Mouse (Mus musculus) MEL (cell line): Measurements from ENCODE around the gene Tas2r113. TPM values are rescaled to one million over a fixed set of nuclear protein-coding genes. Genes with fewer than 3 reads are reported as not detected.

Experiments
- DNase-seq: peaks from one replicate; pipeline ENCODE4 v3.0.0; 2011; ENCODE audit warnings: low read depth, low spot score
- H3K27ac ChIP-seq: 2 replicates; pipeline ENCODE4 v1.5.1; 2012; ENCODE audit warnings: low read depth, mild to moderate bottlenecking, control low read depth, low read length, moderate library complexity; ENCODE audit not compliant: control insufficient read depth
- H3K27me3 ChIP-seq, 2 experiments: fragments of 150-350 bp in 1 of 2; sonication (generic) in 1 of 2; 2 replicates each; pipeline ENCODE4 v1.6.1; 2012; ENCODE audit warnings: low read length in 2 of 2, mild to moderate bottlenecking in 2 of 2, improper control_type of control experiment in 1 of 2, moderate library complexity in 1 of 2; ENCODE audit not compliant: insufficient read depth in 2 of 2, control insufficient read depth in 1 of 2
- H3K36me3 ChIP-seq, 2 experiments: 2 replicates each; pipeline ENCODE4 v1.6.1; 2012 to 2014; ENCODE audit warnings: low read length in 2 of 2, improper control_type of control experiment in 1 of 2, inconsistent platforms in 1 of 2, mild to moderate bottlenecking in 1 of 2; ENCODE audit not compliant: insufficient read depth in 2 of 2, control insufficient read depth in 1 of 2
- H3K4me1 ChIP-seq, 2 experiments: fragments of 150-350 bp in 1 of 2; sonication (generic) in 1 of 2; 2 replicates each; pipeline ENCODE4 v1.6.1; 2012; ENCODE audit warnings: low read length in 2 of 2, improper control_type of control experiment in 1 of 2, mild to moderate bottlenecking in 1 of 2; ENCODE audit not compliant: insufficient read depth in 2 of 2, control insufficient read depth in 1 of 2
- H3K4me3 ChIP-seq, 2 experiments: fragments of 150-350 bp in 1 of 2; sonication (generic) in 1 of 2; 2 replicates each; pipeline ENCODE4 v1.5.1; 2012; ENCODE audit warnings: low read depth in 2 of 2, low read length in 2 of 2, mild to moderate bottlenecking in 2 of 2, moderate library complexity in 2 of 2, control low read depth in 1 of 2, improper control_type of control experiment in 1 of 2; ENCODE audit not compliant: control insufficient read depth in 1 of 2, insufficient read depth in 1 of 2
- H3K79me2 ChIP-seq: 2 replicates; pipeline ENCODE4 v1.6.1; 2012; ENCODE audit warnings: mild to moderate bottlenecking, low read length, moderate library complexity; ENCODE audit not compliant: control insufficient read depth, poor library complexity, insufficient read depth
- H3K9ac ChIP-seq: 2 replicates; pipeline ENCODE4 v1.6.1; 2012; ENCODE audit warnings: low read depth, mild to moderate bottlenecking, control low read depth, low read length, moderate library complexity; ENCODE audit not compliant: control insufficient read depth, poor library complexity, severe bottlenecking
- H3K9me3 ChIP-seq: fragments of 150-350 bp; sonication (generic); replicated peaks from 2 replicates; pipeline ENCODE4 v1.6.1; 2012; ENCODE audit warnings: mild to moderate bottlenecking, low read length, improper control_type of control experiment, moderate library complexity; ENCODE audit not compliant: insufficient read depth
- CHD2 ChIP-seq: IDR thresholded peaks from 2 replicates; pipeline ENCODE4 v1.6.1; 2011; ENCODE audit warnings: low read length, improper control_type of control experiment
- EP300 ChIP-seq, 2 experiments: IDR thresholded peaks; 2 replicates each; pipeline ENCODE4 v1.6.1; 2011; ENCODE audit warnings: improper control_type of control experiment in 2 of 2, low read length in 2 of 2, low read depth in 1 of 2, mild to moderate bottlenecking in 1 of 2
- ETS1 ChIP-seq: IDR thresholded peaks from 2 replicates; pipeline ENCODE4 v1.6.1; 2012; ENCODE audit warnings: low read depth, mild to moderate bottlenecking, inconsistent platforms, low read length, improper control_type of control experiment, moderate library complexity
- GATA1 ChIP-seq: IDR thresholded peaks from 2 replicates; pipeline ENCODE4 v1.6.1; 2011; ENCODE audit warnings: low read depth, low read length, improper control_type of control experiment
- MAFK ChIP-seq: IDR thresholded peaks from 2 replicates; pipeline ENCODE4 v1.6.1; 2011; ENCODE audit warnings: low read depth, mild to moderate bottlenecking, low read length, improper control_type of control experiment, borderline replicate concordance
- MAX ChIP-seq: IDR thresholded peaks from 2 replicates; pipeline ENCODE4 v1.6.1; 2011; ENCODE audit warnings: low read length, improper control_type of control experiment
- MAZ ChIP-seq: IDR thresholded peaks from 2 replicates; pipeline ENCODE4 v1.6.1; 2012; ENCODE audit warnings: low read depth, mild to moderate bottlenecking, inconsistent platforms, low read length, improper control_type of control experiment
- MEF2A ChIP-seq: IDR thresholded peaks from 2 replicates; pipeline ENCODE4 v1.6.1; 2014; ENCODE audit warnings: low read depth, mild to moderate bottlenecking, inconsistent platforms, low read length, improper control_type of control experiment; ENCODE audit not compliant: poor library complexity, insufficient replicate concordance, severe bottlenecking; ENCODE audit errors: extremely low read depth
- MXI1 ChIP-seq: IDR thresholded peaks from 2 replicates; pipeline ENCODE4 v1.6.1; 2011; ENCODE audit warnings: mild to moderate bottlenecking, low read depth, low read length, improper control_type of control experiment
- NELFE ChIP-seq: IDR thresholded peaks from 2 replicates; pipeline ENCODE4 v1.6.1; 2011; ENCODE audit warnings: low read depth, low read length, improper control_type of control experiment
- POLR2A ChIP-seq, 2 experiments: IDR thresholded peaks; 2 replicates each; pipeline ENCODE4 v1.6.1; 2011 to 2012; ENCODE audit warnings: low read length in 2 of 2, mild to moderate bottlenecking in 2 of 2, control low read depth in 1 of 2, improper control_type of control experiment in 1 of 2, low read depth in 1 of 2, moderate library complexity in 1 of 2; ENCODE audit not compliant: control insufficient read depth in 1 of 2, insufficient read depth in 1 of 2, poor library complexity in 1 of 2
- RAD21 ChIP-seq: IDR thresholded peaks from 2 replicates; pipeline ENCODE4 v1.6.1; 2011; ENCODE audit warnings: mild to moderate bottlenecking, low read depth, low read length, improper control_type of control experiment
- SMC3 ChIP-seq: IDR thresholded peaks from 2 replicates; pipeline ENCODE4 v1.6.1; 2011; ENCODE audit warnings: low read depth, low read length, improper control_type of control experiment
- TAL1 ChIP-seq: IDR thresholded peaks from 2 replicates; pipeline ENCODE4 v1.6.1; 2012; ENCODE audit warnings: mild to moderate bottlenecking, inconsistent platforms, low read length, moderate library complexity, mixed read lengths
- USF2 ChIP-seq, 2 experiments: IDR thresholded peaks; 2 replicates each; pipeline ENCODE4 v1.6.1; 2011 to 2012; ENCODE audit warnings: improper control_type of control experiment in 2 of 2, low read length in 2 of 2, borderline replicate concordance in 1 of 2, inconsistent platforms in 1 of 2, low read depth in 1 of 2, mild to moderate bottlenecking in 1 of 2; ENCODE audit not compliant: insufficient read depth in 1 of 2
- polyA plus RNA-seq, 2 experiments: library from polyadenylated mRNA; stranded (reverse) in 1 of 2; unstranded in 1 of 2; fragments of >175 nt in 1 of 2; fragments of >200 nt in 1 of 2; gene quantifications; 2 replicates each; pipeline versions ENCODE4 v1.2.1 to v1.2.4; 2012; ENCODE audit warnings: low replicate concordance in 2 of 2, low read depth in 1 of 2; ENCODE audit not compliant: insufficient read length in 2 of 2, insufficient read depth in 1 of 2, missing spikeins in 1 of 2
- total RNA-seq: library from RNA; depleted of rRNA; stranded (reverse); fragments of 300-350 nt; gene quantifications from 2 replicates; pipeline ENCODE4 v1.2.3, GENCODE M21; 2012; rRNA removed

Gene Tas2r113
- not detected in 2 replicates for total RNA-seq
- not detected for polyA plus RNA-seq

- no peaks in the 10 kb centered on the region for H3K9me3 ChIP-seq
- H3K4me3 ChIP-seq = no peak within 1 kb of the TSS
- H3K27ac ChIP-seq = no peak within 1 kb of the TSS
- H3K36me3 ChIP-seq = no peaks in the 10 kb centered on the region
- H3K9ac ChIP-seq = no peak within 1 kb of the TSS
- DNase-seq = no peak
- no peaks in the 10 kb centered on the region for H3K79me2 ChIP-seq
- no peaks in the 10 kb centered on the region for H3K4me1 ChIP-seq
- no peaks in the 10 kb centered on the region for H3K27me3 ChIP-seq
- TF ChIP-seq TAL1 = no peak
- TF ChIP-seq, all 39 proteins: peak for 0
Measured at GRCm38 (mm10) chr6:132892711-132893110, at the start of gene Tas2r113. Tas2r113 (plus strand) TSS chr6:132893011.

- Histone ChIP-seq H3K27me3 (no peaks in the 10 kb centered on the region), H3K4me1 (no peaks in the 10 kb centered on the region), H3K9ac (no peak within 1 kb of the TSS), H3K27ac (no peak within 1 kb of the TSS), H3K36me3 (no peaks in the 10 kb centered on the region), H3K9me3 (no peaks in the 10 kb centered on the region), H3K4me3 (no peak within 1 kb of the TSS), H3K79me2 (no peaks in the 10 kb centered on the region)
- no peak for TF ChIP-seq GATA1
- TF ChIP-seq RAD21 = no peak
- TF ChIP-seq MAFK = no peak
- TF ChIP-seq POLR2A (IDR thresholded peaks at IDR 0.05; ENCODE audit: control insufficient read depth in 1 of 2, insufficient read depth in 1 of 2, low read depth in 1 of 2, low read length in 2 of 2, poor library complexity in 1 of 2) = no peak
- TF ChIP-seq NELFE = no peak
- TF ChIP-seq SMC3 = no peak
- TF ChIP-seq MAX = no peak
- no peak for TF ChIP-seq MAZ
- no peak for TF ChIP-seq USF2 (IDR thresholded peaks at IDR 0.05; ENCODE audit: borderline replicate concordance in 1 of 2, insufficient read depth in 1 of 2, low read depth in 1 of 2, low read length in 2 of 2)
- TF ChIP-seq CHD2 = no peak
- TF ChIP-seq MEF2A = no peak
- no peak for TF ChIP-seq ETS1
- DNase-seq = no peak
Measured at GRCm38 (mm10) chr6:132846842-132847241, 46.0 kb upstream of the Tas2r113 start, which contains the start of gene Tas2r123. Tas2r123 (plus strand) TSS chr6:132847142.

- DNase-seq = no peak
- Histone ChIP-seq H3K4me1 (no peaks in the 10 kb centered on the region), H3K36me3 (no peaks in the 10 kb centered on the region), H3K9me3 (no peaks in the 10 kb centered on the region), H3K9ac (no peak within 1 kb of the TSS), H3K4me3 (no peak within 1 kb of the TSS), H3K27me3 (no peaks in the 10 kb centered on the region), H3K79me2 (no peaks in the 10 kb centered on the region), H3K27ac (no peak within 1 kb of the TSS)
- TF ChIP-seq MXI1 (no peak), SMC3 (no peak), EP300 (IDR thresholded peaks at IDR 0.05; ENCODE audit: low read depth in 1 of 2, low read length in 2 of 2) (no peak)
Measured at GRCm38 (mm10) chr6:132855138-132855537, 37.7 kb upstream of the Tas2r113 start, which contains the start of gene Tas2r116. Tas2r116 (plus strand) TSS chr6:132855438.
